Mouse (Mus musculus) hindbrain, embryonic 12.5 days (tissue): ENCODE measurements around the gene Tymp. TPM values are rescaled to one million over a fixed set of nuclear protein-coding genes. Genes with fewer than 3 reads are reported as not detected.

Experiments used
- polyA plus RNA-seq: library from polyadenylated mRNA; unstranded; fragments of >200 nt; fragmentation: Nextera tagmentation; extraction: Ambion mirVana; gene quantifications from 2 replicates; pipeline ENCODE4 v1.2.1, GENCODE M21; 2016

Tymp gene
- polyA plus RNA-seq, 1 experiment from 2014 or later: 1.4 TPM

Other genes with a start within 250 kb of the Tymp start
- gene Hdac10, start 248.3 kb downstream of the Tymp start, polyA plus RNA-seq: 18.8 and 22.0 TPM in 2 replicates
- 10.0 and 11.4 TPM in 2 replicates for gene Mapk12, start 236.3 kb downstream of the Tymp start, polyA plus RNA-seq
- 39.0 and 41.9 TPM in 2 replicates for gene Mapk11, start 227.4 kb downstream of the Tymp start, polyA plus RNA-seq
- 167 and 169 TPM in 2 replicates for gene Plxnb2, start 196.3 kb downstream of the Tymp start, polyA plus RNA-seq
- gene Dennd6b, start 180.5 kb downstream of the Tymp start, polyA plus RNA-seq: 54.6 and 57.7 TPM in 2 replicates
- 62.3 and 65.2 TPM in 2 replicates for gene Ppp6r2, start 165.5 kb downstream of the Tymp start, polyA plus RNA-seq
- gene Sbf1, start 61.7 kb downstream of the Tymp start, polyA plus RNA-seq: 81.1 and 95.5 TPM in 2 replicates
- gene Adm2, start 54.3 kb downstream of the Tymp start, polyA plus RNA-seq: not detected in 2 replicates
- not detected in 2 replicates for gene Miox, start 42.6 kb downstream of the Tymp start, polyA plus RNA-seq
- 42.5 and 47.3 TPM in 2 replicates for gene Lmf2, start 21.4 kb downstream of the Tymp start, polyA plus RNA-seq
- gene Ncaph2, start 21.3 kb downstream of the Tymp start, polyA plus RNA-seq: 140 and 151 TPM in 2 replicates
- gene Sco2, start 3.2 kb downstream of the Tymp start, polyA plus RNA-seq: 4.9 and 6.5 TPM in 2 replicates
- 2.6 and 3.2 TPM in 2 replicates for gene Odf3b, start 2.2 kb upstream of the Tymp start, polyA plus RNA-seq
- not detected in 2 replicates for gene Klhdc7b, start 7.9 kb upstream of the Tymp start, polyA plus RNA-seq
- not detected in 2 replicates for gene Syce3, start 33.5 kb upstream of the Tymp start, polyA plus RNA-seq
- 1.2 TPM in 2 replicates for gene Cpt1b, start 48.8 kb upstream of the Tymp start, polyA plus RNA-seq
- 4.1 and 4.6 TPM in 2 replicates for gene C730034F03Rik, start 52.5 kb upstream of the Tymp start, polyA plus RNA-seq
- gene Gm44502, start 52.7 kb upstream of the Tymp start, polyA plus RNA-seq: not detected in 2 replicates
- gene Chkb, start 52.9 kb upstream of the Tymp start, polyA plus RNA-seq: 67.4 and 72.0 TPM in 2 replicates
- gene Mapk8ip2, start 76.9 kb upstream of the Tymp start, polyA plus RNA-seq: 53.3 and 56.7 TPM in 2 replicates
- gene Arsa, start 100.4 kb upstream of the Tymp start, polyA plus RNA-seq: 19.5 and 19.8 TPM in 2 replicates
- 7.5 and 8.1 TPM in 2 replicates for gene Shank3, start 122.6 kb upstream of the Tymp start, polyA plus RNA-seq
- 1.2 and 1.3 TPM in 2 replicates for gene Acr, start 191.3 kb upstream of the Tymp start, polyA plus RNA-seq
- gene Rabl2, start 214.9 kb upstream of the Tymp start, polyA plus RNA-seq: 61.3 and 71.5 TPM in 2 replicates